Mouse (Mus musculus) bone marrow macrophage, adult 2 months (primary cell): Measurements from ENCODE around the gene Hipk1.

Experiments used
- CTCF ChIP-seq: IDR thresholded peaks from 2 replicates; pipeline ENCODE4 v1.5.1; 2012; ENCODE audit warnings: low read depth, mild to moderate bottlenecking, low read length, moderate library complexity
- POLR2A ChIP-seq: IDR thresholded peaks from 2 replicates; pipeline ENCODE4 v1.6.1; 2012; ENCODE audit warnings: mild to moderate bottlenecking, low read depth, low read length, borderline replicate concordance

GRCm38 (mm10) chr3:103716774-103717760 is 74.3 kb downstream of the Hipk1 start:
- no peak for TF ChIP-seq CTCF
- no peak for TF ChIP-seq POLR2A
